Mouse (Mus musculus): ENCODE measurements around the gene Sec61a1. TPM values are rescaled to one million over a fixed set of nuclear protein-coding genes. Genes with fewer than 3 reads are reported as not detected.

Sec61a1 gene
- polyA plus RNA-seq, 1 experiment from 2014 or later, result 171 TPM

DNA sequence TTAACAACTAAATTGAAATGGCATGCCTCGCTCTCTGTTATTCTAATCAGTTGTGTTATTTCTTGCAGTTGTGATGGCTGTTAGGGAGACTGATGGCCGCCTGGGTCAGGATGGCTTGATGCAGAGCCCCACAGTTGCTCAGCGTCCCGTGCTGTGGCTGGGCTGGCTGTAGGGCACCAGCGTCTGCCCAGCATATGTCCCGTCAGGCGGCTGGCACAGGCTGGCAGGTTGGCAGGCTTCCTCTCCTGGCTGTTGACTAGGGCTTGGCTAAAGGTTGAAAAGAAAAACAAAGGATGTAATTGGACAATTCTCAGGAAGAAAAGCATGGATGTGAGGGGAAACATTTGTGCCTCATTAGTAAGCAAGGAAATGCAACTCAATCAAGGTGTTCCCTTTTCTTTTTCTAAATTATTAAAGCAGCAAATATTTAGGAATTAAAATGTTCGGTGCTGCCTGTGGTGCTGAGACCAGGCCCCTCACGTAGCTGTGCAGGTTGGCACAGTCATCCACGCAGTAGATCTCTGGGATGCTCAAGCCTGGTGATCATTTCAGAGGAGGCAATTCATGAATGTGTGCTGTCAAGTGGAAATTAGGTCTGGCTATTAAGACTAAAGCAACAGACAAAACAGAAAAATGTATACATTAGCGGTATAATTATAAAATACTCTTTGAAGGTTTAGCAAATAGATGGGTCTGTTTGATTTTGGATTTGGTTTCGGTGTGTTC, 27.9 kb downstream of the Sec61a1 start:
- no peak for ATAC-seq (replicated peaks; ENCODE audit: low FRiP score, low read depth)
- no peaks in the 10 kb centered on the region for H3K9me3 ChIP-seq (replicated peaks; ENCODE audit: low read length)
- H3K27ac ChIP-seq, result no peak overlapping the region
- WGBS, result 93% methylated on average over 12 of the region's 12 CpGs
- H3K4me1 ChIP-seq (replicated peaks; ENCODE audit: insufficient read depth, low read length), result no peaks in the 10 kb centered on the region
- peaks cover 38% of the 10 kb centered on the region for H3K36me3 ChIP-seq (ENCODE audit: insufficient read depth, low read length)
- no peak overlapping the region for H3K9ac ChIP-seq (ENCODE audit: low read depth, low read length)
- H3K4me3 ChIP-seq (replicated peaks; ENCODE audit: low read depth, low read length), result no peak overlapping the region
- TF ChIP-seq CTCF (IDR thresholded peaks at IDR 0.05; ENCODE audit: low read depth), result no peak
- no peaks in the 10 kb centered on the region for H3K27me3 ChIP-seq (ENCODE audit: insufficient read depth, low read length)
- DNase-seq (ENCODE audit: low spot score), result no peak
- H3K4me2 ChIP-seq (ENCODE audit: low read length), result no peak overlapping the region

DNA sequence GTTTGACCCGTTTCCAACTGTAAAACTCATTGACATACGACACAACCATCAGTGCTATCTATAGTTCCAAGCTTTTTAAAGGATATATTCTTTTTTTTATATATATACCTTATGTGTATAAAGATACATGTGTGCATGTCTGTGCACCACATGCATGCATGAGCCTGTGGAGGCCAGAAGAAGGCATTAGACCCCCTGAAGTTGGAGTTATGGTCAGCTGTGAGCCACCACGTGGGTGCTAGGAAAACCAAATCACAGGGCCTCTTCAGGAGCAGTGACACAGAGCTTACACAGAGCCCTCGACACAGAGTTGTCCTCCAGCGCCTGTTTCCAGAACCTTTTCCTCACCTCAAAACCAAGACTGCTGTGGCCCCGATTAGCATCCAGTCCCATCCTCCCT, 28.9 kb downstream of the Sec61a1 start:
- Histone ChIP-seq H3K9me3 (replicated peaks; ENCODE audit: low read length) (no peaks in the 10 kb centered on the region), H3K27ac (no peak overlapping the region), H3K4me2 (ENCODE audit: low read length) (no peak overlapping the region), H3K4me1 (replicated peaks; ENCODE audit: insufficient read depth, low read length) (no peaks in the 10 kb centered on the region), H3K36me3 (ENCODE audit: insufficient read depth, low read length) (peaks cover 46% of the 10 kb centered on the region), H3K9ac (ENCODE audit: low read depth, low read length) (no peak overlapping the region), H3K27me3 (ENCODE audit: insufficient read depth, low read length) (no peaks in the 10 kb centered on the region), H3K4me3 (replicated peaks; ENCODE audit: low read depth, low read length) (no peak overlapping the region)
- ATAC-seq (replicated peaks; ENCODE audit: low FRiP score, low read depth), result no peak
- TF ChIP-seq CTCF (IDR thresholded peaks at IDR 0.05; ENCODE audit: low read depth), result no peak
- DNase-seq (ENCODE audit: low spot score), result no peak
- WGBS, result 85% methylated on average over 6 of the region's 6 CpGs

DNA sequence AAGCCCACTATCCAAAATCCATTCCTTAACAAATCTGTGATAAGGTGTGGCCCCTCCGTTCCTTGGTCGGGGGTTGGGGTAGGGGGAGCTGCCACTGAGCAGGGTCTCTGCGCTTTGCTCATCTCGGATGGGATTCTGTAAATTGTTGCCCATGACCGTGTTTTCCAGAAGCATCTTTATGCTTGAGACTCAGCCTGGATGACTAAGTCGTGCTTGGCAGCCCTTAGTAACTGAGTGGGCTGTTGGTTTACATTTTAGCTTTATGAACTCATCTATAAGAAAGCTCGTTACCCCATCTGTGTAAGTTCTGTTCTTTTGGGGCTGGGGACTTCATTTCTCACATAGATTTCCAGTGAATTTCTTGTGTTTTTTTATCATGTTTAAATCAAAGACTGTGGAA, 29.7 kb downstream of the Sec61a1 start:
- WGBS, result 91% methylated on average over 7 of the region's 7 CpGs
- Histone ChIP-seq H3K9me3 (replicated peaks; ENCODE audit: low read length) (no peaks in the 10 kb centered on the region), H3K9ac (ENCODE audit: low read depth, low read length) (no peak overlapping the region), H3K27me3 (ENCODE audit: insufficient read depth, low read length) (no peaks in the 10 kb centered on the region), H3K4me3 (replicated peaks; ENCODE audit: low read depth, low read length) (no peak overlapping the region), H3K27ac (no peak overlapping the region), H3K36me3 (ENCODE audit: insufficient read depth, low read length) (peaks cover 53% of the 10 kb centered on the region), H3K4me2 (ENCODE audit: low read length) (no peak overlapping the region), H3K4me1 (replicated peaks; ENCODE audit: insufficient read depth, low read length) (no peaks in the 10 kb centered on the region)
- DNase-seq (ENCODE audit: low spot score) (no peak), ATAC-seq (replicated peaks; ENCODE audit: low FRiP score, low read depth) (no peak)
- no peak for TF ChIP-seq CTCF (IDR thresholded peaks at IDR 0.05; ENCODE audit: low read depth)

DNA sequence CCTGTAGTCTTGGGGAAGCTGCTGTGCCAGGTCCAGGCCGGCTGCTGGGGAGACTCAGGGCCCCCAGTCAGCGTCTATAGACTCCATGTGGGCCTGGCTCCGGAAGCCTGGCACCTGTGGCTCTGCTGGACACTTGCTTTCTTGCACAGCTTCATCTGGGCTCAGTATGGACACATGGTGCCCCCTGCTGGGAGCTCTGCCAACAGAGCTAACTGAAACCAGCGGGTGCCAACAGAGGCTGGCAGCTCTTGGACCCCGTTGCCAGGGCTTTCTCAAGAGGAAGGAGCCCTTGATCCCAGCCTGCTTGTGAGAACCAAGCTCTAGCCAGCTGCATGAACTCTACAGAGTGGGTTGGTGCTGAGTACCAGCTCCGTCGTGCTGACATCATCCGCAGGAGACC, 31.8 kb downstream of the Sec61a1 start:
- peaks cover 54% of the 10 kb centered on the region for H3K36me3 ChIP-seq (ENCODE audit: insufficient read depth, low read length)
- no peak overlapping the region for H3K4me3 ChIP-seq (replicated peaks; ENCODE audit: low read depth, low read length)
- no peaks in the 10 kb centered on the region for H3K4me1 ChIP-seq (replicated peaks; ENCODE audit: insufficient read depth, low read length)
- no peaks in the 10 kb centered on the region for H3K9me3 ChIP-seq (replicated peaks; ENCODE audit: low read length)
- 86% methylated on average over 8 of the region's 8 CpGs for WGBS
- ATAC-seq (replicated peaks; ENCODE audit: low FRiP score, low read depth), result no peak
- H3K27me3 ChIP-seq (ENCODE audit: insufficient read depth, low read length), result no peaks in the 10 kb centered on the region
- DNase-seq (ENCODE audit: low spot score), result peak; percentile 31
- H3K9ac ChIP-seq (ENCODE audit: low read depth, low read length), result no peak overlapping the region
- H3K4me2 ChIP-seq (ENCODE audit: low read length), result no peak overlapping the region
- no peak overlapping the region for H3K27ac ChIP-seq
- TF ChIP-seq CTCF (IDR thresholded peaks at IDR 0.05; ENCODE audit: low read depth), result peak; percentile 66

DNA sequence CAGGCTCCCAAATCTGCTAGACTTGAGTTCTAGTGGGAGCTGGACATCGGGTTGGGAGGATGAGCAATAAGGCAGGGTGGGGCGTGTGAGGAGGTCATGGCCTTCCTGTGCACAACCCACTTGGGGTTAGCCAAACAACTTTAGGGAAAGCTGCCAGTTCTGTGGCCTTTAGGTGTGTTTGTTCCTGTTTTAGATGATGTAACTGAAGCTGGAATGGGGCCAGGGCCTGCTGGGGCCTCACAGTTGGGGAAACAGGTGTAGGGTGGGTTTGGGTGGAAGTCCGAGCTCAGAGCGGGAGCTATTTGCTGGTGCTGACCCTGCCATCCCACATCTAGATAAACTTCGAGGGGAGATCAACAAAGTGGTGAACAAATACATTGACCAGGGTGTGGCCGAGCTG, 33.3 kb downstream of the Sec61a1 start:
- DNase-seq (ENCODE audit: low spot score), result no peak
- H3K4me2 ChIP-seq (ENCODE audit: low read length), result no peak overlapping the region
- peaks cover 61% of the 10 kb centered on the region for H3K36me3 ChIP-seq (ENCODE audit: insufficient read depth, low read length)
- no peak overlapping the region for H3K4me3 ChIP-seq (replicated peaks; ENCODE audit: low read depth, low read length)
- TF ChIP-seq CTCF (IDR thresholded peaks at IDR 0.05; ENCODE audit: low read depth), result no peak
- WGBS, result 79% methylated on average over 6 of the region's 6 CpGs
- no peak overlapping the region for H3K27ac ChIP-seq
- no peaks in the 10 kb centered on the region for H3K27me3 ChIP-seq (ENCODE audit: insufficient read depth, low read length)
- H3K9me3 ChIP-seq (replicated peaks; ENCODE audit: low read length), result no peaks in the 10 kb centered on the region
- no peak for ATAC-seq (replicated peaks; ENCODE audit: low FRiP score, low read depth)
- no peak overlapping the region for H3K9ac ChIP-seq (ENCODE audit: low read depth, low read length)
- H3K4me1 ChIP-seq (replicated peaks; ENCODE audit: insufficient read depth, low read length), result no peaks in the 10 kb centered on the region

DNA sequence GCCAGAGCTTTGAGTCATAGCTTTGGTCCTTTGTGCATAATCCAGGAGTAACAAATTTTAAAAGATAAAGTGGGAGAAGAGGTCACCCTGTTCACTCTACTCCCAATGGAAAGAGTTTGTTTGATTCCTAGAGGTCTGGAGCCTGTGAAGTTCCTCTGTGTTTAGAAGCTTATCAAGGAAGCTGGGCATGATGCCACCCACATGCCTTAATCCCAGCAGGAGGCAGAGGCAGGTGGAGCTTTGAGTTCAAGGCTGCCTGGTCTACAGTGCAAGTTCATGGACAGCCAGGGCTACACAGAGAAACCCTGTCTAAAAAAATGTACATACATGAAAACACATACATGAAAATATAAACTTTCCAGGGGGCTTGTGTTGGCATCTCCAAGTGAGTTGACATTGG, 34.8 kb downstream of the Sec61a1 start:
- Histone ChIP-seq H3K27ac (no peak overlapping the region), H3K9me3 (replicated peaks; ENCODE audit: low read length) (no peaks in the 10 kb centered on the region), H3K27me3 (ENCODE audit: insufficient read depth, low read length) (no peaks in the 10 kb centered on the region), H3K4me1 (replicated peaks; ENCODE audit: insufficient read depth, low read length) (no peaks in the 10 kb centered on the region), H3K4me2 (ENCODE audit: low read length) (no peak overlapping the region), H3K4me3 (replicated peaks; ENCODE audit: low read depth, low read length) (no peak overlapping the region), H3K36me3 (ENCODE audit: insufficient read depth, low read length) (peaks cover 73% of the 10 kb centered on the region), H3K9ac (ENCODE audit: low read depth, low read length) (no peak overlapping the region)
- ATAC-seq (replicated peaks; ENCODE audit: low FRiP score, low read depth) (no peak), DNase-seq (ENCODE audit: low spot score) (no peak)
- TF ChIP-seq CTCF (IDR thresholded peaks at IDR 0.05; ENCODE audit: low read depth), result no peak

DNA sequence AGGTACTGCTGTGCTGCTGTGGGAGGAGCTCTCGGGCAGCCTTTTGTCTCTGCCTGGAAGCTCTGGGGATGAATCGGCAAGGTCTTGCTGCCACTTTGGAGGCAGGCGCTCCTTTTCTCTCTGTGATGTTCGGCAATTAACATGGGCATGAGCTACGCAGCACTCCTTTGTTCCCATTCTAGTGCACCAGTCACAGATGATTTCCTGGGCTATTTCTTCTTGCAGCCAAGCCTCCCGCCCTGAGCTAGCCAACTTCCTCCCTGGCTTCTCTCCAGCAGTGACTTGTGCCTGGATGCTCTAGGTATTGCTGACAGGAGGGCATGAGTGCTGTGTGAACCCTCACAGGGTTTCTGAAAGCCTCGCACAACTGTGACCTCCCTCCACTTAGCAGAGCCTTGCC, 35.6 kb downstream of the Sec61a1 start:
- Histone ChIP-seq H3K4me2 (ENCODE audit: low read length) (no peak overlapping the region), H3K9ac (ENCODE audit: low read depth, low read length) (no peak overlapping the region), H3K36me3 (ENCODE audit: insufficient read depth, low read length) (peaks cover 76% of the 10 kb centered on the region), H3K4me3 (replicated peaks; ENCODE audit: low read depth, low read length) (no peak overlapping the region), H3K4me1 (replicated peaks; ENCODE audit: insufficient read depth, low read length) (no peaks in the 10 kb centered on the region), H3K9me3 (replicated peaks; ENCODE audit: low read length) (no peaks in the 10 kb centered on the region), H3K27me3 (ENCODE audit: insufficient read depth, low read length) (no peaks in the 10 kb centered on the region), H3K27ac (no peak overlapping the region)
- TF ChIP-seq CTCF (IDR thresholded peaks at IDR 0.05; ENCODE audit: low read depth), result no peak
- no peak for ATAC-seq (replicated peaks; ENCODE audit: low FRiP score, low read depth)
- DNase-seq (ENCODE audit: low spot score), result no peak
- WGBS, result 66% methylated on average over 7 of the region's 7 CpGs
